Mouse (Mus musculus) neural tube, embryonic 11.5 days (tissue): Measurements from ENCODE around the gene Mrps14. TPM values are rescaled to one million over a fixed set of nuclear protein-coding genes. Genes with fewer than 3 reads are reported as not detected.

Source experiments
- ATAC-seq: fragments of 200-750 bp; cut with Nextera tagmentation; 2 replicates; pipeline ENCODE4 v1.8.0; 2017; ENCODE audit warnings: moderate number of reproducible peaks, mild to moderate bottlenecking, moderate TSS enrichment, moderate library complexity; ENCODE audit not compliant: insufficient read depth, low FRiP score, low TSS enrichment
- DNase-seq: peaks from one replicate; pipeline ENCODE4 v3.0.0-alpha.2; 2015; ENCODE audit warnings: low spot score
- H3K27ac ChIP-seq: fragments of 300-500 bp; sonication (generic); 2 replicates; pipeline ENCODE4 v1.5.1; 2014; ENCODE audit warnings: low read depth, mild to moderate bottlenecking, low read length
- H3K27me3 ChIP-seq: fragments of 300-500 bp; sonication (generic); 2 replicates; pipeline ENCODE4 v1.6.1; 2014; ENCODE audit warnings: mild to moderate bottlenecking, low read length, mixed read lengths; ENCODE audit not compliant: control insufficient read depth, insufficient read depth
- H3K36me3 ChIP-seq: fragments of 300-500 bp; sonication (generic); 2 replicates; pipeline ENCODE4 v1.6.1; 2014; ENCODE audit warnings: mild to moderate bottlenecking, low read length, moderate library complexity, mixed read lengths; ENCODE audit not compliant: control insufficient read depth, insufficient read depth
- H3K4me1 ChIP-seq: fragments of 300-500 bp; sonication (generic); 2 replicates; pipeline ENCODE4 v1.6.1; 2014; ENCODE audit warnings: low read length, mixed read lengths; ENCODE audit not compliant: control insufficient read depth, insufficient read depth
- H3K4me2 ChIP-seq: fragments of 300-500 bp; sonication (generic); 2 replicates; pipeline ENCODE4 v1.6.1; 2014; ENCODE audit warnings: low read depth, mild to moderate bottlenecking, moderate library complexity
- H3K4me3 ChIP-seq: fragments of 300-500 bp; sonication (generic); 2 replicates; pipeline ENCODE4 v1.5.1; 2014; ENCODE audit warnings: low read depth, low read length
- H3K9ac ChIP-seq: fragments of 300-500 bp; sonication (generic); 2 replicates; pipeline ENCODE4 v1.6.1; 2014; ENCODE audit warnings: mild to moderate bottlenecking, low read length
- H3K9me3 ChIP-seq: fragments of 300-500 bp; sonication (generic); 2 replicates; pipeline ENCODE4 v1.6.1; 2016; ENCODE audit warnings: low read length; ENCODE audit not compliant: control insufficient read depth
- WGBS: fragments of 180-500 bp; shearing (Covaris S2); extraction: QIAGEN DNeasy Blood & Tissue Kit; methylation state at CpG from one replicate; pipeline ENCODE4 v1.1.7; 2014; 5-methylcytosine and 5-hydroxymethylcytosine counted together
- polyA plus RNA-seq: library from polyadenylated mRNA; unstranded; fragments of >200 nt; fragmentation: Nextera tagmentation; extraction: Ambion mirVana; gene quantifications from 2 replicates; pipeline ENCODE4 v1.2.1, GENCODE M21; 2014

Mrps14 gene
- polyA plus RNA-seq, result 193 and 213 TPM in 2 replicates

DNA sequence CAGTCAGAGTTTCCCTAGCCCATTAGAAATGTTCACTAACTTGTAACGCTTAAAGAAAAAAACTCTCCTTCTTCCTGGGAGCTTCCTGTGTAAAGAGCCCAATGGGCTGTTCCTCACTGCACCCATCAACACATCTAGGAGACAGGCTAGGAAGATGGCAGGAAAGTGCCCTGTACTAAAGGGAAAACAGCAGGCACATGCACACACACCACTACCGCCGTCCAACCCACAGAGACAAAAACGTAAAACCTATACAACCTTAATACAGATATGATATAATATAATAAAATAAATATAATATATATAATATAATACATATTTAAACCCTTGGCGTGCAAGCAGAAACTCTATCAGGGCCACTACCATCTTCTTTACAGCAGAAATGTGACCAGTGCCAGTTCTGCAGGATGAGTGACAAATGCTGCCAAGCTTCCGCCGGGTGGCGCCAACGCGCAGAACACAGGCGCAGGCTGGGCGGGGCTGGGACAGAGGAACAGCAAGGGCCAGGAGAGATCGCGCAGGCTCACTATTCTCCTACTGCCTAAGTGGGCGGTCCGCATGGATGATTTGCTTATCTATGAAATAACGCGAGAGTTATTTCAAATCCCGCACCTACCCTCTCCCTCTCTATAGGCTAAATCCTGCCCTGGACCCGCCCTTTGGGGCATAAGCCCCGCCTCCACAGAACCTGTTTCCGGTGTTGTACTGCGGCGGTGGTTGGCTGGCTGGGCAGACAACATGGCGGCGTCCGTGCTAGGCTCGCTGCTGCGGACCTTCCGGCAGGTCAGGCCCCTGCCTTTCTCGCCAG, at the start of gene Mrps14:
Gene Mrps14, plus strand, starts transcription at position 687 of the 808 bp plus-strand sequence.
- H3K36me3 ChIP-seq, result no peaks in the 10 kb centered on the region
- no peaks in the 10 kb centered on the region for H3K9me3 ChIP-seq
- peak within 1 kb of the TSS; percentile 34; the same call in 1 of the 2 replicates for H3K27ac ChIP-seq
- H3K4me2 ChIP-seq, result peak within 1 kb of the TSS; percentile 58
- H3K27me3 ChIP-seq, result no peaks in the 10 kb centered on the region
- ATAC-seq (peak; percentile 99), DNase-seq (peak; percentile 97)
- WGBS, result 8% methylated on average over 31 of the region's 31 CpGs
- H3K4me3 ChIP-seq, result peak within 1 kb of the TSS; percentile 73
- H3K4me1 ChIP-seq, result peaks cover 5% of the 10 kb centered on the region; the same call in 1 of the 2 replicates
- peak within 1 kb of the TSS; percentile 75 for H3K9ac ChIP-seq

DNA sequence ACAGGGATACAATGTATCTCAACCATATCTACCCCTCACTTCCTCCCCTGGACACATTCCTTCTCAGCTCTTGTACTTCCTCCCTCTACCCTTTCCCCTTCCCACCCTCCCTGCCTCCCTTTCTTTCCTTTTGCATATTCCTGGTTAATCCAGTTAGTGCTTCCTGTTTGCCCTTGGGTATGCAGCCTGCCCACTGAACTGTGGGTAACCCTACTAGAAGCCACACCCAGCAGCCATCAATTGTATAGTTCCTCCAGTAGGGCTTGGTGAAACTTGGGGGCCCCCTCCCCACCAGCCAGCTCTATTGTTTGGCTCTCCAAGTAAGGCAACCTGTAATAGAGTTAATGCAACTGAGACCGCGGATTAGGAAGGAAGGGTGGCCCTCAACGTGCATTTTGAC, 49.4 kb upstream of the Mrps14 start:
- DNase-seq, result no peak
- H3K27ac ChIP-seq, result no peak overlapping the region
- 89% methylated on average over 3 of the region's 3 CpGs for WGBS
- no peak overlapping the region for H3K4me2 ChIP-seq
- peaks cover 3% of the 10 kb centered on the region; the same call in 1 of the 2 replicates for H3K4me1 ChIP-seq
- no peak for ATAC-seq
- no peak overlapping the region for H3K9ac ChIP-seq
- no peaks in the 10 kb centered on the region for H3K36me3 ChIP-seq
- H3K27me3 ChIP-seq, result no peaks in the 10 kb centered on the region
- no peak overlapping the region for H3K4me3 ChIP-seq
- H3K9me3 ChIP-seq, result no peaks in the 10 kb centered on the region

DNA sequence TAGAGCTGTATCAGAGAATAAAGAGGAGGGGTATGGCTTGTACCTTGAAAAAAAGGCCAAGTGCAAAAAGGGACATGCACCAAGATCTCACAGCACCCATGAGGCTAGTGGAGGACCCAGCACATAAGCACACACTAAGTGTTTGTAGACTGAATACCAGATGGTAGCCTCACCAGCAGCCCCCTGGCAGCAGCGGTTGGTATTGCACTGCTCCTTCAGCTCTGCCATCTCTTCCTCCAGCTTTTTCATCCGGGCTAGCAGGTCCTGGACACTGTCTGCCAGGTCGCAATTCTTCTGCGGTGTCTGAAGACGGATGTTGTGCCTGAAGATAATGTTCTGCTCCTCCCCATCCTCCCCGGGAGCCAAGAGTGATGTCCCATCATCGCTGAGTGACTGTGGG, 47.7 kb upstream of the Mrps14 start:
- WGBS, result 86% methylated on average over 7 of the region's 7 CpGs
- Histone ChIP-seq H3K27me3 (no peaks in the 10 kb centered on the region), H3K9me3 (no peaks in the 10 kb centered on the region), H3K27ac (no peak overlapping the region), H3K4me3 (no peak overlapping the region), H3K36me3 (no peaks in the 10 kb centered on the region), H3K4me2 (no peak overlapping the region), H3K4me1 (no peaks in the 10 kb centered on the region), H3K9ac (no peak overlapping the region)
- ATAC-seq (no peak), DNase-seq (no peak)

DNA sequence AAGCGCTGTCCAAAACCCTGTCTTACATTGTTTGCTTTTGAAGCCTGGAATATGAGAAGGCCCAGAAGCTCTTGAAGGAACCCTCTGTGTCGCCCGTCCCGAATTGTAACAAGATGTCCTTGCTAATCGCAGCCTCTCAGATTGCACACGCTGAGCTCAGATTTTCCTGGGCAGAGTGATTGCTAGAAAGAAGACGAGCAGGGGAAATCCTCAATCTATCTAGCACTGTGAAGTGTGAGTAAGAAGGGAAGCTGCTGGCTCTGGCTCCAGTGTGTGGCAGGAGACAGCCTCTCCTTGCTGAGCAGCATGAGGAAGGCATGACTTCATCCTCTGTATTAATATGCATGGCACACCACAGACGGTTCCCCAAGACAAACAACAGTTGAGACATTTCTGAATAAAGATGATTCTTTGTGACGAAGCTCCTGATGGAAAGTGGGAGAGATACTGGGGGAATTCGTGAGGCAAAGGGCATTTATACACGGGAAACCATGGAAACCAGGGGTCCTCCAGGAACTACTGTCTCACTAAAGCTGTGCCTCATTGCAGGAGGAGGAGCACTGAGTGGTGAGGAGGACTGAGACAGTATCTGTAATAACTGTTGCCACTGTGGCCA, 45.6 kb upstream of the Mrps14 start:
- no peak overlapping the region for H3K27ac ChIP-seq
- no peak for DNase-seq
- no peaks in the 10 kb centered on the region for H3K27me3 ChIP-seq
- H3K4me3 ChIP-seq, result no peak overlapping the region
- H3K4me1 ChIP-seq, result no peaks in the 10 kb centered on the region
- H3K36me3 ChIP-seq, result no peaks in the 10 kb centered on the region
- no peak for ATAC-seq
- no peaks in the 10 kb centered on the region for H3K9me3 ChIP-seq
- H3K9ac ChIP-seq, result no peak overlapping the region
- WGBS, result 75% methylated on average over 11 of the region's 11 CpGs
- H3K4me2 ChIP-seq, result no peak overlapping the region

DNA sequence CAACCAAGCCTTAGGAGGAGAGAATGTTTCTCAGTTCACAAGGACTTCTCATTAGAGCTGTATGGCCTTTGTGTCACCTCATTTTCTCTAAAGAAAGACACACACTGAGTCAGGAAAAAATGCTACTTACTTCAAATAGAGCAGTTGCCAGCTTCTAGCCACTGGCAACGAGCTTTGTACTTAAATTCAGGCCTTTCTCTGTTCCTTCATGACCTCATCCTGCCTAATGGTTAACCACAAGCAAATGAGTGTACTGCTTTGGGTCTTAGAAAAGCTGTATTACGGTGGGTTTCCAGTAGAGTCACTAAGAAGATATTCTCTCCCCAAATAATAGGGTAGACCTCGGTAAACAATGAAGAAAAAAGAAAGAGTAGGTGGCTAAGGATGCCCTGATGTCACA, 44.3 kb upstream of the Mrps14 start:
- H3K9me3 ChIP-seq, result no peaks in the 10 kb centered on the region
- H3K4me2 ChIP-seq, result no peak overlapping the region
- H3K27me3 ChIP-seq, result no peaks in the 10 kb centered on the region
- DNase-seq, result no peak
- H3K9ac ChIP-seq, result no peak overlapping the region
- H3K36me3 ChIP-seq, result no peaks in the 10 kb centered on the region
- H3K4me1 ChIP-seq, result no peaks in the 10 kb centered on the region
- H3K27ac ChIP-seq, result no peak overlapping the region
- no peak overlapping the region for H3K4me3 ChIP-seq
- ATAC-seq, result no peak
- 77% methylated on average over 3 of the region's 3 CpGs for WGBS

DNA sequence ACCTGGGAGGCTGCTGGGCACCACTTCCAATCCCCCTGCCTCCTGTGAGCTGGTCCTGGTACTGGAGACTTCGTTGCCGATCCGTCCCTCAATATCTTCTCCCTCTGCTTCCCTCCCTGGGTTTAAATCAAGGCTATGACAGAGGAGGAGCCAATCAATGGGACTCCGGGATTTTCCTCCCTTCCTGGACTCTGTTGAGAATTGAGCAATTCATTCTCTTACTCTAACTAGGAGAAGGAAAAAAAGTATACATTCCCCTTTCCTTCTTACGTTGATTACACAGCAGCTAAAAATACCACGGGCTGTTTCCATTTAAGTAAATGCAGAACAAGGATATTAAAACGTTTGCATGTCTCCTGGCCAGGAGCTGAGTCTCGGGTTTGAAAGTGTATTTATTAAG, 41.5 kb upstream of the Mrps14 start, which contains the start of gene Tnn:
Gene Tnn, minus strand, starts transcription at position 101 of the 400 bp plus-strand sequence.
- Histone ChIP-seq H3K27me3 (no peaks in the 10 kb centered on the region), H3K27ac (no peak within 1 kb of the TSS), H3K4me2 (no peak within 1 kb of the TSS), H3K36me3 (no peaks in the 10 kb centered on the region), H3K9ac (no peak within 1 kb of the TSS), H3K9me3 (no peaks in the 10 kb centered on the region), H3K4me3 (no peak within 1 kb of the TSS), H3K4me1 (no peaks in the 10 kb centered on the region)
- ATAC-seq, result no peak
- 81% methylated on average over 8 of the region's 8 CpGs for WGBS
- no peak for DNase-seq

DNA sequence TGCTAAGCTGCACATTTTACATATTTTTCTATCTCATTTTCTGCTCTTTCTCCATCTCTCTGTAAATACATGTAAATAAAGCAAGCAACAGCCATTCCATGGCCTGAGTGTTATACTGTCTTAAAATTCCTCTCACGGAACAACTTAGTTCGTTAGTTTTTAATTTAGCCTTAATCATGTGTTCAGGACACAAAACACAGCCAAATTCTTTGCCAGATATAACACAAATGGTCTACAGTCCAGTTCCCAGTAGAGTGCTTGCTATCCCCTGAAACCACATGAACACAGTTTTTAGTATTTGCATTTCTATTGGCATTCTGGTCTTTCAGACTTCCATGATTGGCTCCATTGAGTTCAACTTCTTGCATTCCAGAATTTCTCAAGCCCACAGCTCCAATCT, 36.8 kb upstream of the Mrps14 start:
- Histone ChIP-seq H3K27me3 (no peaks in the 10 kb centered on the region), H3K4me2 (no peak overlapping the region), H3K9me3 (no peaks in the 10 kb centered on the region), H3K4me1 (no peaks in the 10 kb centered on the region), H3K4me3 (no peak overlapping the region), H3K36me3 (no peaks in the 10 kb centered on the region), H3K9ac (no peak overlapping the region), H3K27ac (no peak overlapping the region)
- ATAC-seq (no peak), DNase-seq (no peak)
- 95% methylated on average over 2 of the region's 2 CpGs for WGBS

DNA sequence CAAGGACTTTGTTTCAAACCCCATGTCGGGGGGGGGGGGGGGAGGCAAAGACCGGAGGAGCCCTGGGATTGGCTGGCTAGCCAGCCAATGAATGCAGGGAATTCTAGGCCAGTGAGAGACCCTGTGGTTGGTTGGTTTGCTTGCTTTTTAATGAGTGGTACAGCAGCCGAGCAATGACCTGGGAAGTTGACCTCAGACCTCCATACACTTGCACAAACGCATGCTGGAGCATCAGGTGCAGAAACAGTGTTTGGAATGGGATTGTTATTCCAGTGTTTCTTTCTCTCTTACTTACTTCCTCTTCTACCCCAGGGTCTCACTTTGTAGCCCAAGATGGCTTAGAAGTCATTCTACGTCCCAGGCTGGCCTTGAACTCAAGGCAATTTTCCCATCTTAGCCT, 28.4 kb upstream of the Mrps14 start:
- H3K4me2 ChIP-seq, result no peak overlapping the region
- DNase-seq (no peak), ATAC-seq (no peak)
- no peaks in the 10 kb centered on the region for H3K27me3 ChIP-seq
- no peaks in the 10 kb centered on the region for H3K36me3 ChIP-seq
- no peaks in the 10 kb centered on the region for H3K9me3 ChIP-seq
- 52% methylated on average over 3 of the region's 5 CpGs for WGBS
- no peak overlapping the region for H3K4me3 ChIP-seq
- no peak overlapping the region for H3K27ac ChIP-seq
- H3K4me1 ChIP-seq, result no peaks in the 10 kb centered on the region
- H3K9ac ChIP-seq, result no peak overlapping the region

DNA sequence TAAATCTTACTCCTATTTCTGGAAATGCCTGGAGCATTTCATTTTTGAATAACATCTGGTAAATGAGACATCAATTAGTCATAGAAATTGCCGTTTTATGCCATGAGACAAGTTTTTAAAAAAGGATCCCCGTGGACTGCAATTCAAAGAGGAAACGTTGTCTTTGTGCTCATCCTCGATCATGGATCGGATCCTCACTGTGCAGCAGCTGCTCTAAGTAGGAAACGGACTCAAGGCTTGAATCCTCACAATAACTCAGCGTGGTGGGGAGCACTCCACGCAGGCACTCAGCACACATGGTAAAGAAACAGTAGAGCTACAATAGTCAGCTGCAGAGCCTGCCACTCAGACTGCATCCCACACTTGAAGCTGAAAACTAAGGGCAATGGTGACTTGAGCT, 18.1 kb upstream of the Mrps14 start:
- Histone ChIP-seq H3K4me1 (no peaks in the 10 kb centered on the region), H3K27me3 (no peaks in the 10 kb centered on the region), H3K4me2 (no peak overlapping the region), H3K4me3 (no peak overlapping the region), H3K27ac (no peak overlapping the region), H3K36me3 (no peaks in the 10 kb centered on the region), H3K9me3 (no peaks in the 10 kb centered on the region), H3K9ac (no peak overlapping the region)
- ATAC-seq (no peak), DNase-seq (no peak)
- WGBS, result 80% methylated on average over 8 of the region's 8 CpGs
